Mouse (Mus musculus): Measurements from ENCODE around the gene Wdr66.

Gene Wdr66

GRCm38 (mm10) chr5:123357253-123357652 lies 105.4 kb downstream of the Wdr66 start:
- in situ Hi-C loops (cut with MboI, MseI): no loop called here

GRCm38 (mm10) chr5:123359431-123359830 lies 107.5 kb downstream of the Wdr66 start:
- in situ Hi-C loops (cut with MboI, MseI): no loop called here

DNA sequence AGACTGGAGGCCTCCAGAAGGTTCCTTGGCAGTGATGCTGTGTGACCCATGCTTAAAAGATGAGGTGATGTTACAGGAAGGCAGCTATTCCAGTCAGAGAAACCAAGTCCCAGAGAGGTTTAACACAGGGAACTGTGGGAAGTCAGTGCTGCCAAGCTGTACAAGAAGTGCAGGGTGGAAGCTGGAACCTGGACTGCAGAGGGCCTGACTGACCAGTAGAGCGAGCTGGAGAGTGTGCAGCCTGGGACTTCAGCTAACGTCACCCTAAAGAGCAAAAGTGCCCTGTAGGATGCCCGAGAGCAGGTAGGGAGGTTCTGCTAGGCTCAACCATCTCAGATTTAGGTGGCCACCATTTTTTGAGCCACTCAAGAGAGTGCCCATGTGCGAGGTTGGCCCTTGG lies 111.0 kb downstream of the Wdr66 start:
- in situ Hi-C loops (cut with MboI, MseI): no loop called here

GRCm38 (mm10) chr5:123364302-123364971 lies 112.5 kb downstream of the Wdr66 start:
- in situ Hi-C loops (cut with MboI, MseI): no loop called here

GRCm38 (mm10) chr5:123368869-123369488 lies 117.1 kb downstream of the Wdr66 start:
- in situ Hi-C loops (cut with MboI, MseI): loop anchor here (5.0 kb wide), 1 partner anchor 73 kb away; no protein-coding TSS in a partner anchor

DNA sequence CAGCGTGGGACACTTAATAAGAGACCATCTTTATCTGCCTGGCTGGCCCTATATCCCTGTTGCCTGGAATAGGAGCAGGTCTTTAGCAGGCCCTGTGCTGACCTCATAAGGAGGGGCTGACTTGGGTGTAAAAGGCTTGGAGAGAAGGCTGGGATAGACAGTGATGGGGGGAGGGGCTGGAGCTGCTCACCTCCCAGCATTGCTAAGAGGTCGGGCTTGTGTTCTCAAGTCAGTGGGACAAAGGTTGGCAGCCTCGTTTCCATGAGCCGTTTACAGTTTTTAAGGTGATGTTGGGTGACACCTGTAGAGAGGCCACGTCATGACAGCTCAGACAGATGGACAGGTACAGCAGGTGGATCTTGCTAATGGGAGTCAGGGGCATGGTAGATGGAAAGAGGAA lies 118.1 kb downstream of the Wdr66 start:
- in situ Hi-C loops (cut with MboI, MseI): no loop called here

DNA sequence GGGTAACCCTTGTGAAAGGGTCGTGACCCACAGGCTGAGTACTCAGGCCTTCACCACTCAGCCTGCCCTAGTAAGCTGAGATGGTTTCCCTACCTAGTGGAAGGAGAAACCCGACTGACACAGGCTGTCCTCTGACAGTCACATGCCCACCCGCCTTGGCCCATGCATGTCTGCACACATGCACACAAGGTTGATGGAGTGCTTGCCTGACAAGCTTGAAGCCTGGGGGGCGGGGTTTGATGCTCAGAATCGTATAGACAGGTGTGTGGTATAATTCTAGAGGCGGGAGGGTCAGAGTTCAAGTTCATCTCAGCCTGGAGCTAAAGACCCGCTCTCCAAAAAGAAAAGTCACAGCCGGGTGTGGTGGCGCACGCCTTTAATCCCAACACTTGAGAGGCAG lies 123.4 kb downstream of the Wdr66 start:
- in situ Hi-C loops (cut with MboI, MseI): no loop called here

DNA sequence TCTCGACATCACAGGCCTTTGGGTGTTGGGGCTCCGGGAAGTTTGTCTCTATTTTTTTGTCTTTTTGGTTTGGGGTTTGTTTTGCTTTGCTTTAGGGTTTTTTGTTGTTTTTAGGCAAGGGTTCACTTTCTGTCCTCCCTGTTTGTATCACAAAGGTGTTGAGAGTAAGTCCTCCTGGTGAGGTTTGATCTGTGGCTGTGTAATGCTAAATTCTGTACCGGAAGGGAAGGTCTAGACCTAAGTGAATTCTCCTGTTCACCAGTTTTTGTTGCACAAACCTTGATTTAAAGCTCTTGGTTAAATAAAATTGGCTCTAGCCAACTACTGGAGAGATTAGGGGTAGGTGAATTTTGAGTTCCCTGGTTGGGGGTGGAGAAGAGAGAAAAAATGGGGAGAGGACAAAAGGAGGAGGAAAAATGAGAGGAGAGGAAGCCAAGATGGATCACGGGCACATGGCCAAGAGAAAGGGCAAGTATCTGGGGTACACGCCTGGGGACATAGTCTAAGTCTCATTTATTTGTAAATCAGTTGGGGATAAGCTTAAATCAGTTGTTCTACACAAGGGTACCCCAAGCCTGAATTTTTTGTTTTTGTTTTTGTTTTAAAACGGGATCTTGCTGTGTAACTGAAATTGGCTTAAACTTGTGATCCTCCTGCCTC lies 124.0 kb downstream of the Wdr66 start:
- in situ Hi-C loops (cut with MboI, MseI): no loop called here

DNA sequence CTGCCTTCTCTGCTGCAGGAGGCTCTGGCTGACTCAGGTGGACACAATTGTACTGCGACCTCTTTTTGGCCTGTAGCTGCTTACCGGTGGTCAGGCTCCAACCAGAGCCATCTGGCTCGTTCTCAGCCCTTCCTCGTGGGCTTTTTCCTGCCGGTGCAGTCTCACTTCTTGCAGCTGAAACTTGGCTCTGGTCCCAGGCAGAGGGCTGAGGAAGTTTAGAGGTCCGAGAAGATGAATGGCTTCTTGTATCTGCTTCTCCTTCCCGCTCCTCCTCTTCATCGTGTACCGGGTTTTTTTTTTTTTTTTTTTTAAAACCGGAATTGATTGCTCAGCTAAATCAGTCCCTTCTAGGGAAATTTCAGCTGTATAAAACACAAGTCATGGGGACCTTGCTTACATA lies 124.7 kb downstream of the Wdr66 start:
- in situ Hi-C loops (cut with MboI, MseI): no loop called here
